18 mouse cellular contexts compared by ENCODE assay signal in genomic region chr2:132455029-132455428, GRCm38 (mm10).
DNase-seq lines count a peak whose midpoint lies in the region; ATAC-seq and TF ChIP-seq lines count a peak whose summit lies in the region.
"Had no signal": no experiment of that assay in that cellular context is flagged by ENCODE, and none has a peak within 500 bp of the region (broad histone marks: within the 10 kb centered on the region; RNA-seq: fewer than 3 reads in every experiment).

No protein-coding gene starts in this region.

- no peak overlapping the region for H3K4me3 ChIP-seq in MEL (ENCODE audit: control insufficient read depth in 1 of 2, insufficient read depth in 1 of 2, low read depth in 2 of 2, low read length in 2 of 2)
- H3K4me3 ChIP-seq in midbrain, embryonic 13.5 days (replicated peaks) = no peak overlapping the region
- H3K4me3 ChIP-seq: embryonic facial prominence, embryonic 10.5 days; heart, embryonic 15.5 days; hindbrain, embryonic 13.5 days had no signal

- no peak for TF ChIP-seq EP300 in MEL (IDR thresholded peaks at IDR 0.05; ENCODE audit: low read depth in 1 of 2, low read length in 2 of 2)

- no peaks in the 10 kb centered on the region for H3K79me2 ChIP-seq in MEL (ENCODE audit: control insufficient read depth, insufficient read depth, low read length, poor library complexity)

- no peaks in the 10 kb centered on the region for H3K36me3 ChIP-seq in MEL (ENCODE audit: control insufficient read depth in 1 of 2, insufficient read depth in 2 of 2, low read length in 2 of 2)
- H3K36me3 ChIP-seq in midbrain, embryonic 13.5 days = no peaks in the 10 kb centered on the region
- H3K36me3 ChIP-seq: embryonic facial prominence, embryonic 10.5 days; heart, embryonic 15.5 days; hindbrain, embryonic 13.5 days had no signal

- no peak overlapping the region for H3K9ac ChIP-seq in MEL (ENCODE audit: control insufficient read depth, low read depth, low read length, poor library complexity, severe bottlenecking)
- H3K9ac ChIP-seq in midbrain, embryonic 13.5 days (replicated peaks) = no peak overlapping the region
- H3K9ac ChIP-seq: heart, embryonic 15.5 days; hindbrain, embryonic 13.5 days had no signal

- ATAC-seq in midbrain, embryonic 13.5 days = no peak
- ATAC-seq: hindbrain, postnatal 0 days had no signal

- peaks cover 0 to 3% of the 10 kb centered on the region in 2 experiments; a peak in 2 of 4 replicates for H3K27me3 ChIP-seq in MEL (ENCODE audit: control insufficient read depth in 1 of 2, insufficient read depth in 2 of 2, low read length in 2 of 2)
- no peaks in the 10 kb centered on the region for H3K27me3 ChIP-seq in midbrain, embryonic 13.5 days
- H3K27me3 ChIP-seq: heart, embryonic 15.5 days; hindbrain, embryonic 13.5 days had no signal

- 100% methylated on average over 1 of the region's 1 CpGs for WGBS in midbrain, embryonic 13.5 days

- peak; percentile 22 for DNase-seq in heart, adult 11 months
- DNase-seq in heart, adult 8-10 months (ENCODE audit: low spot score) = no peak
- DNase-seq in ES-CJ7 (ENCODE audit: low read depth, low spot score) (peak; percentile 25), MEL (ENCODE audit: low read depth, low spot score) (peak; percentile 34)
- no peak for DNase-seq in kidney, postnatal 25 days
- DNase-seq: adrenal gland, postnatal 10 days; cerebellum, adult 18-20 months; cerebellum, postnatal 10 days; gastrocnemius, postnatal 36 days; heart, adult 18-20 months; heart, postnatal 14 days; kidney, adult 11 months had no signal

- H3K4me1 ChIP-seq in MEL (ENCODE audit: control insufficient read depth in 1 of 2, insufficient read depth in 2 of 2, low read length in 2 of 2) = no peaks in the 10 kb centered on the region
- no peaks in the 10 kb centered on the region for H3K4me1 ChIP-seq in midbrain, embryonic 13.5 days (replicated peaks)
- H3K4me1 ChIP-seq: heart, embryonic 15.5 days; hindbrain, embryonic 13.5 days had no signal

- no peaks in the 10 kb centered on the region for H3K9me3 ChIP-seq in MEL (replicated peaks; ENCODE audit: insufficient read depth, low read length)
- H3K9me3 ChIP-seq in midbrain, embryonic 13.5 days = no peaks in the 10 kb centered on the region
- H3K9me3 ChIP-seq: embryonic facial prominence, embryonic 10.5 days; heart, embryonic 15.5 days; hindbrain, embryonic 13.5 days had no signal

- no peak overlapping the region for H3K4me2 ChIP-seq in midbrain, embryonic 13.5 days (replicated peaks)
- H3K4me2 ChIP-seq: heart, embryonic 11.5 days; heart, embryonic 15.5 days; hindbrain, embryonic 13.5 days had no signal

- TF ChIP-seq POLR2A in MEL (IDR thresholded peaks at IDR 0.05; ENCODE audit: control insufficient read depth in 1 of 2, insufficient read depth in 1 of 2, low read depth in 1 of 2, low read length in 2 of 2, poor library complexity in 1 of 2) = peak in 1 of 2 experiments; percentile 74; a peak in 2 of 4 replicates

- TF ChIP-seq RAD21 in MEL (IDR thresholded peaks at IDR 0.05; ENCODE audit: low read depth, low read length) = no peak

- no peak for TF ChIP-seq CTCF in MEL (IDR thresholded peaks at IDR 0.05 in 2 of 3, conservative IDR thresholded peaks at IDR 0.05 in 1 of 3; ENCODE audit: control insufficient read depth in 1 of 3, insufficient read depth in 1 of 3, low read depth in 2 of 3, low read length in 3 of 3, poor library complexity in 1 of 3, severe bottlenecking in 1 of 3)

- no peak overlapping the region for H3K27ac ChIP-seq in MEL (ENCODE audit: control insufficient read depth, low read depth, low read length)
- H3K27ac ChIP-seq in midbrain, embryonic 13.5 days = no peak overlapping the region
- H3K27ac ChIP-seq: embryonic facial prominence, embryonic 10.5 days; heart, embryonic 15.5 days; hindbrain, embryonic 13.5 days; hindbrain, postnatal 0 days had no signal

TF ChIP-seq in MEL, 35 proteins besides CTCF, POLR2A, EP300 and RAD21:
- no peak for TF ChIP-seq MYB (IDR thresholded peaks at IDR 0.05; ENCODE audit: low read depth, low read length)
- TF ChIP-seq HCFC1 (IDR thresholded peaks at IDR 0.05; ENCODE audit: low read depth, low read length) = no peak
- no peak for TF ChIP-seq RCOR1 (IDR thresholded peaks at IDR 0.05; ENCODE audit: low read depth, low read length)
- peak; percentile 58; the same call in 1 of the 2 replicates for TF ChIP-seq ETS1 (IDR thresholded peaks at IDR 0.05; ENCODE audit: low read depth, low read length)
- no peak for TF ChIP-seq USF2 (IDR thresholded peaks at IDR 0.05; ENCODE audit: borderline replicate concordance in 1 of 2, insufficient read depth in 1 of 2, low read depth in 1 of 2, low read length in 2 of 2)
- TF ChIP-seq NRF1 (IDR thresholded peaks at IDR 0.05; ENCODE audit: insufficient read depth, low read depth, low read length, poor library complexity, severe bottlenecking) = no peak
- TF ChIP-seq POLR2AphosphoS2 (IDR thresholded peaks at IDR 0.05; ENCODE audit: low read length) = 0 out of 2 replicates have a peak, but pooled peaks have one; percentile 35
- TF ChIP-seq ZC3H11A (IDR thresholded peaks at IDR 0.05; ENCODE audit: low read depth, low read length) = no peak
- TF ChIP-seq ZNF384 (IDR thresholded peaks at IDR 0.05; ENCODE audit: low read depth, low read length) = no peak
- no peak for TF ChIP-seq GABPA (IDR thresholded peaks at IDR 0.05; ENCODE audit: low read depth, low read length)
- peak; percentile 53 for TF ChIP-seq NELFE (IDR thresholded peaks at IDR 0.05; ENCODE audit: low read depth, low read length)
- TF ChIP-seq ZMIZ1 (IDR thresholded peaks at IDR 0.05; ENCODE audit: low read depth, low read length) = peak; percentile 86; the same call in 1 of the 2 replicates
- no peak for TF ChIP-seq JUND (IDR thresholded peaks at IDR 0.05; ENCODE audit: low read depth, low read length)
- peak; percentile 97 for TF ChIP-seq TBP (IDR thresholded peaks at IDR 0.05; ENCODE audit: low read depth, low read length)
- no peak for TF ChIP-seq MXI1 (IDR thresholded peaks at IDR 0.05; ENCODE audit: low read depth, low read length)

Comparison
In these comparisons a context has a peak if more than half of its experiments do, and no peak if none do; other contexts are left out.
1. DNase-seq: peak in heart, adult 11 months (single experiment), ES-CJ7 (single experiment) and MEL (single experiment); none in heart, adult 8-10 months (single experiment) and kidney, postnatal 25 days (0 of 2).